Mouse (Mus musculus) hindbrain, embryonic 11.5 days (tissue): ENCODE data around the gene Cacnb4. TPM values are rescaled to one million over a fixed set of nuclear protein-coding genes. Genes with fewer than 3 reads are reported as not detected.

ENCODE experiments used
- ATAC-seq: fragments of 200-750 bp; cut with Nextera tagmentation; 2 replicates; pipeline ENCODE4 v1.8.0; 2017; ENCODE audit warnings: mild to moderate bottlenecking, moderate TSS enrichment, moderate library complexity; ENCODE audit not compliant: low FRiP score
- DNase-seq: peaks from one replicate; pipeline ENCODE4 v3.0.0-alpha.2; 2015; ENCODE audit warnings: low spot score
- H3K27ac ChIP-seq: fragments of 300-500 bp; sonication (generic); 2 replicates; pipeline ENCODE4 v1.5.1; 2014; ENCODE audit warnings: mild to moderate bottlenecking, low read depth, low read length
- H3K27me3 ChIP-seq: fragments of 300-500 bp; sonication (generic); 2 replicates; pipeline ENCODE4 v1.6.1; 2014; ENCODE audit warnings: mild to moderate bottlenecking, low read length, moderate library complexity, mixed read lengths; ENCODE audit not compliant: control insufficient read depth, insufficient read depth
- H3K36me3 ChIP-seq: fragments of 300-500 bp; sonication (generic); 2 replicates; pipeline ENCODE4 v1.6.1; 2014; ENCODE audit warnings: mild to moderate bottlenecking, low read length, moderate library complexity, mixed read lengths; ENCODE audit not compliant: control insufficient read depth, insufficient read depth
- H3K4me1 ChIP-seq: fragments of 300-500 bp; sonication (generic); replicated peaks from 2 replicates; pipeline ENCODE4 v1.6.1; 2014; ENCODE audit warnings: low read length, mixed read lengths; ENCODE audit not compliant: control insufficient read depth, insufficient read depth
- H3K4me2 ChIP-seq: fragments of 300-500 bp; sonication (generic); replicated peaks from 2 replicates; pipeline ENCODE4 v1.6.1; 2014; ENCODE audit warnings: mild to moderate bottlenecking, low read depth, low read length
- H3K4me3 ChIP-seq: fragments of 300-500 bp; sonication (generic); 2 replicates; pipeline ENCODE4 v1.5.1; 2014; ENCODE audit warnings: low read depth, low read length
- H3K9ac ChIP-seq: fragments of 300-500 bp; sonication (generic); 2 replicates; pipeline ENCODE4 v1.6.1; 2014; ENCODE audit warnings: low read depth, low read length
- H3K9me3 ChIP-seq: fragments of 300-500 bp; sonication (generic); 2 replicates; pipeline ENCODE4 v1.6.1; 2016; ENCODE audit warnings: low read length; ENCODE audit not compliant: control insufficient read depth
- whole genome bisulfite sequencing: fragments of 180-500 bp; shearing (Covaris S2); extraction: QIAGEN DNeasy Blood & Tissue Kit; methylation state at CpG from one replicate; pipeline ENCODE4 v1.1.7; 2014; 5-methylcytosine and 5-hydroxymethylcytosine counted together
- polyA plus RNA-seq: library from polyadenylated mRNA; unstranded; fragments of >200 nt; fragmentation: Nextera tagmentation; extraction: Ambion mirVana; gene quantifications from 2 replicates; pipeline ENCODE4 v1.2.1, GENCODE M21; 2014

Cacnb4 gene
- polyA plus RNA-seq, 1 experiment from 2014 or later: 4.9 TPM

- no peak for ATAC-seq
- H3K9me3 ChIP-seq: no peaks in the 10 kb centered on the region
- WGBS: 65% methylated on average over 5 of the region's 5 CpGs
Observed at GRCm38 (mm10) chr2:52700352-52700751, 23.7 kb upstream of the Cacnb4 start.

DNA sequence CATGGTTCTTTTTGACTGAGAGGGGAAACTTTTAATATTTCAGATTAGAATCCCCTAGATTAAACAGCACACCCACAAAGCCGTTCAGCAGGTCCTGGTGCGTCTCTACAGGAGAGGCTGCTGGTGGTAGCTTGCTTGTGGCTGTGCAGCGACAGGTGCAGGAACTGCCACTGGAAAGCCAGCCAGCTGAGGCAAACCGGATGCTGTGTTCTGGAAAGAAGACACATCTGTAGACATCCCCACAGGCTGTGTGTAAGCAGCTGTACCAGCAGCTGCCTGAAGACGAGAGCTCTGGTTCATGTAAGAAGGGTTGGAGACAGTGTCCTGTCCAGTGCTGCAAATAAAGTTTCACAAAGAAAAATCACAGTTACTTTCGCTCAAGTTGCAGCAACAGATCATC, 18.0 kb upstream of the Cacnb4 start:
- ATAC-seq (no peak), DNase-seq (no peak)
- Histone ChIP-seq H3K4me2 (no peak overlapping the region), H3K36me3 (peaks cover 3% of the 10 kb centered on the region; the same call in 1 of the 2 replicates), H3K4me1 (no peaks in the 10 kb centered on the region), H3K27ac (no peak overlapping the region), H3K4me3 (no peak overlapping the region), H3K27me3 (no peaks in the 10 kb centered on the region), H3K9ac (no peak overlapping the region), H3K9me3 (no peaks in the 10 kb centered on the region)
- WGBS: 90% methylated on average over 6 of the region's 6 CpGs

More at GRCm38 (mm10) chr2:52700352-52700751, 23.7 kb upstream of the Cacnb4 start:
- Histone ChIP-seq H3K4me3 (no peak overlapping the region), H3K4me2 (no peak overlapping the region), H3K27ac (no peak overlapping the region), H3K36me3 (peaks cover 3% of the 10 kb centered on the region; the same call in 1 of the 2 replicates), H3K27me3 (no peaks in the 10 kb centered on the region), H3K9ac (no peak overlapping the region), H3K4me1 (no peaks in the 10 kb centered on the region)
- DNase-seq: no peak

DNA sequence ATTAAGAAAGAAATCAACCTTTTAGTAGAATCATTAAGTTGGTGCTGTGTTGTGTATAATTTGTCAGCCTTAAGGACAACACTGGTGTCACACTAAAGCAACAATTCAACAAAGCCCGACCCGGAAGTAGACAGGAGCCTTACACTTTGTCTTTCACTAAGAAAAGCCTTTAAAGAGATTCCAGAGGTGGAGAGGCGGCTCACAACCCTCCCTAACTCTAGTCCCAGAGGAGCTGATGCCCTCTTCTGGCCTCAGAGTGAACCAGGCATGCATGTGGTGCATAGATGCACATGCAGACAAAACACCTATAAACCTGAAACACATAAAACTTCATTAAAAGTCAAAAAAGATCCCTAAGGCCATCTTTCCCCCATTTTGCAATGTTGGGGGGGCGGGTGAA, 15.1 kb upstream of the Cacnb4 start:
- Histone ChIP-seq H3K4me3 (no peak overlapping the region), H3K9me3 (no peaks in the 10 kb centered on the region), H3K4me2 (no peak overlapping the region), H3K36me3 (no peaks in the 10 kb centered on the region), H3K27ac (no peak overlapping the region), H3K4me1 (no peaks in the 10 kb centered on the region), H3K9ac (no peak overlapping the region), H3K27me3 (no peaks in the 10 kb centered on the region)
- DNase-seq (no peak), ATAC-seq (no peak)
- 70% methylated on average over 4 of the region's 4 CpGs for WGBS

- WGBS: 87% methylated on average over 6 of the region's 6 CpGs
- Histone ChIP-seq H3K4me1 (no peaks in the 10 kb centered on the region), H3K27ac (no peak overlapping the region), H3K9me3 (no peaks in the 10 kb centered on the region), H3K27me3 (no peaks in the 10 kb centered on the region), H3K4me2 (no peak overlapping the region), H3K4me3 (no peak overlapping the region), H3K36me3 (no peaks in the 10 kb centered on the region), H3K9ac (no peak overlapping the region)
- ATAC-seq (no peak), DNase-seq (no peak)
Observed at GRCm38 (mm10) chr2:52686601-52687000, 10.0 kb upstream of the Cacnb4 start.

GRCm38 (mm10) chr2:52677589-52677988, 958 bp upstream of the Cacnb4 start:
- DNase-seq: no peak
- ATAC-seq: no peak
- Histone ChIP-seq H3K9me3 (no peaks in the 10 kb centered on the region), H3K27me3 (peaks cover 11% of the 10 kb centered on the region), H3K9ac (no peak overlapping the region), H3K4me2 (no peak overlapping the region), H3K4me1 (no peaks in the 10 kb centered on the region), H3K36me3 (no peaks in the 10 kb centered on the region), H3K27ac (no peak overlapping the region), H3K4me3 (no peak overlapping the region)
- 57% methylated on average over 4 of the region's 4 CpGs for WGBS

DNA sequence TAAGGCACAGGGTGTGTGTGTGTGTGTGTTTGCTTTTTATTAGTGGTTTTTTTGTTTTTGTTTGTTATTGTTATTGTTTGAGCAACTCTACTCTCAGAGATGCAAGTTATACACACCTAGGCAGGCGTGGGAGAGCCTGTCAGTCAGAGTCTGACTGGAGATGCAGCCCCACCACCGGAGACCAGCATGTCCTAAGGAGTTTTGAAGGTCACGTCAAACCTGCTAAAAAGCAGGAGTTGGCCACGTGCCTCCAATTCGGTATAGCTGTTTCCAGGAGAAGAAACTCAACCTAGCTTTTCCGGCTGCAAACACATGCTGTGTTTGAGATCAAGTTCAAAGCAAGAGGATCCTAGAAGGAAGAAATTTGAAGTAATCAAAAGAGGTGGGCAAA, 277 bp upstream of the Cacnb4 start:
- Histone ChIP-seq H3K27ac (no peak overlapping the region), H3K4me1 (no peaks in the 10 kb centered on the region), H3K9me3 (no peaks in the 10 kb centered on the region), H3K9ac (no peak overlapping the region), H3K4me2 (peak overlapping the region; percentile 91; the same call in 1 of the 2 replicates), H3K4me3 (no peak overlapping the region), H3K27me3 (peaks cover 11% of the 10 kb centered on the region), H3K36me3 (no peaks in the 10 kb centered on the region)
- DNase-seq: no peak
- no peak for ATAC-seq
- WGBS: 14% methylated on average over 6 of the region's 6 CpGs

- Histone ChIP-seq H3K9me3 (no peaks in the 10 kb centered on the region), H3K4me3 (peak overlapping the region; percentile 66), H3K27ac (no peak overlapping the region), H3K9ac (peak overlapping the region; percentile 57), H3K27me3 (peaks cover 11% of the 10 kb centered on the region), H3K4me1 (no peaks in the 10 kb centered on the region), H3K4me2 (peak overlapping the region; percentile 91), H3K36me3 (no peaks in the 10 kb centered on the region)
- WGBS: under 1% methylated on average over 38 of the region's 42 CpGs
- ATAC-seq (peak; percentile 71), DNase-seq (peak; percentile 64)
Observed at GRCm38 (mm10) chr2:52675278-52675987, 1.2 kb downstream of the Cacnb4 start.

GRCm38 (mm10) chr2:52674886-52675277, 1.7 kb downstream of the Cacnb4 start:
- no peak overlapping the region for H3K9ac ChIP-seq
- H3K27me3 ChIP-seq: peaks cover 11% of the 10 kb centered on the region
- H3K36me3 ChIP-seq: no peaks in the 10 kb centered on the region
- H3K4me1 ChIP-seq: no peaks in the 10 kb centered on the region
- peak overlapping the region; percentile 66 for H3K4me3 ChIP-seq
- DNase-seq (no peak), ATAC-seq (no peak)
- H3K9me3 ChIP-seq: no peaks in the 10 kb centered on the region
- WGBS: 1% methylated on average over 19 of the region's 19 CpGs
- H3K27ac ChIP-seq: no peak overlapping the region
- peak overlapping the region; percentile 91 for H3K4me2 ChIP-seq

DNA sequence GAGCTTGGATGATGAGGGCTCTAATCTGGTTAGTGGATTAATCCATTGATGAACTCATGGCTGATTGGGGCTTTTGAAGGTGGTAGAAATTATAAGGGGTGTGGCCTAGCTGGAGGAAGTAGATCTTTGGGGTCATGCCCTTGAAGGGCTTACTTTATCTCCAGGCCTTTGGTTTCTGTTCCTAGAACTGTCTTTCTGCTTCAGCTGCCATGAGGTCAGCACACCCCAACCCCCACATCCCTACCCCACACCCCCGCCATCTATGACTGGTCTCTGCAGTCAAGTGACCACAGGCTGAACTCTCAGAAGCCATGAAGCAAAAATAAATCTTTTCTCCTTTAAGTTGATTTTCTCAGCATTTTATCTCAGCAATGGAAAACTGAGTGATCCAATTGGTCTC, 3.5 kb downstream of the Cacnb4 start:
- Histone ChIP-seq H3K9me3 (no peaks in the 10 kb centered on the region), H3K36me3 (no peaks in the 10 kb centered on the region), H3K9ac (no peak overlapping the region), H3K27ac (no peak overlapping the region), H3K27me3 (peaks cover 11% of the 10 kb centered on the region), H3K4me3 (no peak overlapping the region), H3K4me1 (no peaks in the 10 kb centered on the region), H3K4me2 (no peak overlapping the region)
- ATAC-seq (no peak), DNase-seq (no peak)
- WGBS: 70% methylated on average over 1 of the region's 1 CpGs
